Mouse (Mus musculus) urinary bladder, postnatal 4 days (tissue): ENCODE measurements around the gene Gm20388.
A peak's percentile ranks its signal among the peaks of the same experiment; 100 is the strongest.

Source experiments
- DNase-seq, 2 experiments: peaks; one replicate each; pipeline ENCODE4 v3.0.0; 2021 to 2022; ENCODE audit warnings: low spot score in 2 of 2

Gene Gm20388

DNA sequence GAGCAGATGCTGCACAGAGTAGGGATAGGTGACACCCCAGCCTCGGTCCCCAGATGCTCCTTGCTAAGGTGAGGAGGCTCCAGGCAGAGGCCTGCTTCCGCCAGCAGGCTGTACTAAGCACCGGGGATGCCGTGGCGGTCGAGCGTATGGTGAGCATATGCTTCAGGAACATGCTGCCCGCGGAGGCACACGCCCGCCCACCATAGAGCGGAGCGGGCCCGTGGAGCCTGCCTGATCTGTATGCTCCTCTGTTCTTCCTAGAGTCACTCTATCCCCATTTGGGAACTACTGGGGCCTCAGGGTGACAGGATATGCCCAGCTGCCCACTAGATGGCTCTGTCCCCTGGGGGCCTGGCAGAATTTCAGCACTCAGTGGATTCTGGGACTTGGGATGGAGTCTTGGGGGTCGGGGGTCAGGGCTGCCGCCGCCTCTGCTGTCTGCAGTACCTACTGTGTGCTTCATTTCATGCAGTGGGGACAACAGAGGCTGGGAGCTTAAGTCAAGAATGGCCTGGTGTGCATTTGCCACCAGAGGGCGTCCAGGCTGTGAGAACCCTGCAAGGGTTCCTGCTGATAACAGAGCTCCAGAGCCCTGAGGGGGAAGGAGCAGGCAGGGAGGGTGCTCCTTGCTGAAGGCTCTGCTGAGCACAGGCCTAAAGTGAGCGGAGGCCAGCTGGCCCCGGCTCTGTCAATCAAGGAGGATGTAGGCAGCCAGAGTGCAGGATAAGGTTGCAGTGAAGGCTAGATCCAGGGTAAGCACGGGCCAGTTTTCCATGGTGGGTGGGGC, 377.7 kb downstream of the Gm20388 start:
- DNase-seq = no peak

DNA sequence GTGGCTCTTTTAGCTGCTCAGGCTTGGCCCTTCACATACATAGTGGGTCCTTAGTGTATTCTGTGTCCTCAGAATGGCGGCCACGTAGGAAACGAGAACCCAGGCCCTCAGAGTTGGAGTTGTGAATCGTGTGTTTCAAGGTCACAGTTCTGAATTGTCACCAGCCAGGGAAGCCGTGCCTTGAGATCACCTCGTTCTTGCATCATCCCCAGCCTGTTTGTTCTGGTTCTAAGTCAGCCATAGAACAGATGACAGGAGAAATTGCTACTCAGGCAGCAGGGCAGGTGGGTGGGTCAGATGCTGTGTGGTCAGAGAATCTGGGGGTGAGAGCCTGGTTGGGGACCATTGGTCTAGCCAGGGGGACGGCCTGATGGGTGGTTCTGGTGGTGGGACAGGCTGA, 378.6 kb downstream of the Gm20388 start:
- DNase-seq = no peak

DNA sequence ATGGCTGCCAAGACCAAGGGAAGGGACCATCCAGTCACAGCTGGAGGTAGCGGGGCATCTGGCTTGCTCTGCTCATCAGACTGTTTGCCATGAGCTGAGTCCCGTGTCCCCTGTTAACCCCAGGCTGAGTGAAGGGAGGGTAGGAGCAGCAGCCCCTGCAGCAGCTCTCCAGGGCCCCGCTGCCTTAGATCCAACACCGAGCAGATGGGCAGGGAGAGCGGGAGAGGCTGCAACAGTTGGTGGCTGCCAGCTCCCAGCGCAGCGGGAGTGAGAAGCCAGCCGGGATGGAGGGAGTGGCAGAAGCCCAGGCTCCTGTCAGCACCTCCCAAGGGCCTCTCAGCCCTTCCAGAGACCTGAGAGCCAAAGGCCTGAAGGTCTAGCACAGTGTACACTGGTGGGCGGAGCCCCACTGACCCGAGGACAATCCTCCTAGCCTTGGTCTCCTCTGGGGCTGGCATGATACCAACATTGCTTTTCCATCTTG, 379.1 kb downstream of the Gm20388 start:
- DNase-seq = peak in 1 of 2 experiments; percentile 54

DNA sequence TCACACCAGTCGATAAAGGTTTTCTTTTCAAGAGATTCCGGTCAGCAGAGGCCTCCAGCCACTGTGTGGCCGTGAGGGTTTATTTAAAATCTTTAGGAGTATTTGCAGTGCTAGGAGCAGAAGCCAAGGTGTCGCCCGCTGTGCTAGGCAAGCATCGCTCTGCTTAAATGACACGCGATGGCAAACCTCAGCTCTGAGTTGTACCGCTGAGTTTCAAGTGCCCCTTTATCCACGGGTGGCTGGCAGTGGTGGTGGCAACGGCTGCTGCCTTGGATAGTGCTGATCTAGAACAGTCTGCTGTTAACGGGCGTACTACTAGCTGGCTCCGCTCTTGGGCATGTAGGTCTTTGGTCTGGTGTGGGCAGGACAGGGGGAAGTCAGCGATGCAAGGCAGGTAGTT, 380.0 kb downstream of the Gm20388 start:
- DNase-seq = no peak

- no peak for DNase-seq
Observed at GRCm38 (mm10) chr8:120291650-120292049, 381.0 kb downstream of the Gm20388 start.

DNA sequence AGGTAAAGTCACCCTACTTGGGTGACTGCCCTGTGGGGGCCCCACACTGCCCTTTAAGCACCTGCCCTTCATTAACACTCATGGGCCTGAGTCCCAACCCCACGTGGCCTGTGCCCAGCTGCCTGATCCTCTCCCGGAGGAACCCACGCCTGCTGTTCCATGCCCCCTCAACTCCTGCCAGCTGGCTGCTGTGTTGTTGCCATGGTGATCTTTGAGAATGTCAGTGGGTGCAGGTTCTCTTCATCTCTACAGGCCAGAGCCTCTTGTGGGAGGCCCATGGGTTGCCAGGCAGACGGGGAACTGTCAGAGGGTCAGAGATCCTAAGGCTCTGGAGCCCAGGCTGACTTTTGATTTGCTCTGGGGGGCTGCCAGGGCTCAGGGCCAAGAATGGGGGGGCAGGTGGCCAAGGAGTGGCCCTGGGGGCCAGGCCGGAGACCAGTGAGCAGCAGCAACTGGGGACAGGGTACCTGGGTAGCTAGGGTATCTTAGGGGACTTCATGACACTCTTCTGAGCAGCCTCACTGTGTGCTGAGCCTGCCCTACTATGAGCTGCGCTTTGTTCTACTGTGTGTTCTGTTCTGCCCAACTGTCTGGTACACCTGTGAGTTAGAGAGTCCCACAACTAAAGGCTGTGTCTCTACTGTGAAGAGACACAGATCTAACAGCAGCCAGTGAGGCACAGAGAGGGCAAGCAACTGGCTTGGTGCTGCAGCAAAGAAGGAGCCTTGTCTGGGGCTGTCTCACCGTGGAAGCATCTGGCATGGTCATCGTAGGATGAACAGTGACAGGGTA, 381.9 kb downstream of the Gm20388 start:
- DNase-seq = no peak

GRCm38 (mm10) chr8:120293421-120294357, 383.0 kb downstream of the Gm20388 start:
- DNase-seq = no peak

- no peak for DNase-seq
Observed at GRCm38 (mm10) chr8:120294982-120295870, 384.6 kb downstream of the Gm20388 start.

DNA sequence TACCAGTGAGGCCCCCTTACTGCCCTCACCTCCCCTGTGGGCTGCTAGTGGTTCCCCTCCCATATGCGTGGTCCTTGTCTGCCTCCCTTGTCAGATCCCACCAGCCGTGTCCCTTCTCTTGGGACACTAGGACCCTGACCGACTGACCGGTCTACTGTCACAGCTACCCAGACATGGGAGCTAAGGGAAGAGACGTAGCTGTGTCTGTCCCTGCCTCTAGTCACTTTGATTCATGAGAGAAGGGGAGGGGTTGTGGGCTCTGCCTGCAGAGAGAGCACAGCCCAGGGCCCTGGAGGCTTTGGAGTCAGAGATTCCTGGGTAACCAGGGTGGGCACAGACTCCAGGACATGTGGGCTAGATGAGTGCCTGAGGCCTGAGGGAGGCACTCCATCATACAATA, 386.4 kb downstream of the Gm20388 start:
- no peak for DNase-seq

- no peak for DNase-seq
Observed at GRCm38 (mm10) chr8:120298601-120299532, 388.2 kb downstream of the Gm20388 start.

- DNase-seq = peak; percentile 68 to 86
Observed at GRCm38 (mm10) chr8:120300601-120301141, 390.0 kb downstream of the Gm20388 start.

DNA sequence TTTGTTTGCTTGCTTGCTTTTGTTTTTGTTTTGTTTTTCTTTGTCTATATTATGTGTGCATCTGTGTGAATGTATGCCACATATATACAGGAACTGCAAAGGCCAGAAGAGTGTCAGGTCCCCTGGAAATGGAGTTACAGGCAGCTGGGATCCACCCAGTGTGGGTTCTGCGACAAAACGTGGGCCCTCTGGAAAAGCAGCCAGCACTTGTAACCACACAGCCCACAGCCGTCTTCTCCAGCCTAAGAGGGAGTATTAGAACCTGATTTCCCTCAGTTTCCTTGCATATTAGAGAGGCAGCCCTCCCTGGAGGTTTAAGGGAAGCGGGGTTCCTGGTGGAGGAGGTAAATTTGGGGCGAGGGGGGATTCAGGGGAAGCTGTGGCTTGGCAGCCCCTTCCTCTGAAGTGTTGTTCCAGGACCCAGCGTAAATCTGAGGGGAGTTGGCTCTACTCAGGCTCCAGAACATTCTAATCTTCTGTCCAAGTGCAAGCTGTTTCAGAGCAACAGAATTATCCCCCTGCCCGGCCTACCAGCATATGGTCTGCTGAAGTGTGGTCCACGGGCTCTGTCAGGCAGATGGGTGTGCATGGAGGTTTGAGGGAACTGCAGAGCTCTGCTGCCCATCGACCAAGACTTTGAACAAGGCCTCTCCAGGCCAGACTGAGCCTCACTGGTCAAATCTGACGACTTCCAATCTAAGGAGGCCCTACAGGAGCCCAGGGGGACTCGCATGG, 392.5 kb downstream of the Gm20388 start:
- no peak for DNase-seq

DNA sequence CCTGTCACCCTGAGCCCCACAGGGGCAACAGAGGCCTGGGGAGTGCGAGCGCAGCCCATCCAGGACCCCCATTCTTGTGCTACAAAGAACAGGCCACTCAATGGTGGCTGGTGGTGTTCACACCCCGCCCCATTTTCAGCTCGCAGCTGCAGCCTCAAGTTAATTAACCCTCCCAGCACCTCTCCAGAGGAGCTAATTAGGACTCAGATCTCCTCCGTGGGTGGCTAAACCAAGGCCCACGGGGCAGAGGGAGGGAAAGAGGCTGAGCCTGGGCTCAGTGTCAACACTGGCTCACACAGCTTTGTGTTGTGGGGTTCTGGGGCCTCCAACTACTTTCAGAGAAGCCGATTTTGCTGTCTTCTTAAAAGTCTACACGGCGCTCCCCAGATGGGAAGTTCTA, 393.5 kb downstream of the Gm20388 start:
- DNase-seq = no peak

DNA sequence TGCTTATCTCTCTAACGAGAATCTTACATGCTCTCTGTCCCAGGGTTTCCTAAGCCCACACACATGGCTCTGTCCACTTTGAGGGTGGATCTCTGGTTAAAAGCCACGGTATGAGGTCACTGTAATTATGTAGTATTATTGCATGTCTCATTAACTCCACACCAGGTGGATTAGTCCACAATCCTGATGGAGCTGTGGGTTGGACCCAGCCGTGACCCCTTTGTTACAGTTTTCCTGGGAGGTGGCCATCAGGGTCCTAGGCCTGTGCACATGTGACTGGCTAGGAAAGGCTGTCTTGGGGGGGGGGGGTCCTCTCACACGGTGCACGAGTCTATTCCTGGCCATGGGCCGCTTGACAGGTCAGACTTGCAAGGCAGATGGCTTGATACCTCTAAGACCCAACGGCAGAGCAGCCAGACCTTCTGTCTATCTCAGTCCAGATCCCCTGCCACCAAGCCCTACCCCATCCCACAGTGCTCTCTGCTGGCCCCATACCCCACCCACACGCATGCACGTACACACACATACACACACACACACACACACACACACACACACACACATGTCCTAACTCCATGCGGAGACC, 395.3 kb downstream of the Gm20388 start:
- no peak for DNase-seq

DNA sequence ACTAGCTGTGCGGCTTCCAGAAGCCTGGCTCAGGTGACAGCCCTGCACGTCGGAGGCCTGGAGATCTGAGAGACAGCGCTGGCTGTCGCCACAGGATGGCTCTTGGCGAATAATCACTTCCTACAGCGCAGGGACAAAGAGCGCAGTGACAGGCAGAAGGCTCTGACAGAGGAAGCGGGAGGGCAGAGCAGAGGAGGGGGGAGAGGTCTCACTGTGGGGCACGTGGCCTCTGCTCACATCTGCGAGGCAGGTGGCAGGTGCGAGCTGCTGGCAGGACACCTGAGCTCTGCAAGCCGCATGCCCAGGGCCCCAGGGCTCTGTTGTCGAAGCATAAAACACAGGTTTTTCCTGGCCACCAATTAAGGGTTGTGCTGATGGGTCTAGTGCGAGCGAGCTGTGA, 396.5 kb downstream of the Gm20388 start:
- DNase-seq = no peak

DNA sequence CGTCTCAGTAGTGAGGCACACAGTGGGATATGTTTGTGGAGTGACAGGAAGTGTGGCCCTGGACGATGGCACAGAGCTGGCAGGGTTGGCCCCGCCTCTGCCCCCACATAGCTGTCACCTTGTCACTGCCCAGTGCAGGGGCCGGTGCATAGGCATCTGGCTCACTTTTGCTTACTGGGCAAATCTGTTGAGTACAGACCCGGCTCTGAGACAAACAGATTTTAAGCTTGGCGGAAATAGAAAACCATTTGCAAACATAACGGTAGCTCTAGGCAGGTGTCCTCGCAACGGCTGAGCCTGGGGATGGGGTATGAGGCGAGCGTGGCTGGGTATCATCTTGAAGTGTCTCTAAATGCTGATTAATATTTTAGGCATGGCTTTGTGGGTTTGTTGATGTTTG, 396.9 kb downstream of the Gm20388 start:
- no peak for DNase-seq

DNA sequence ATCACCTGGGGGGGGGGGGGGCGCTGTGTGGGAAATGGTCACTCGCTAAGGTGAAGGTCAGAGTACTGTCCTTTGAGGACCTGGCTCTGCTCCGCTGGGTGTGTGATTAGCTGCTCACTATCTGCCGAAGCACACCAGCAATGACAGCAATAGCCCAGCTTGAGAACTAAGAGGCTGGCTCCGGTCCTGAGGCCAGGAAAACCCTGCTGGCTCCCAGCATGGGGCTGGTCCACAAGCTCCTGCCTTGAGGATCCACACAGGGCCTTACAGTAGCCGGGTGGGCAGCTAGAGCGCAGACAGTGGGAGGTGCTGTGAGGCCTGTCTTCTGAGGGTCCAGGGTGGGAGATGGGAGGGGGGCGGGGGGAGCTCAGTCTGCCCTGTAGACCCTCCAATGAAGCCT, 397.5 kb downstream of the Gm20388 start:
- no peak for DNase-seq

- DNase-seq = no peak
Observed at GRCm38 (mm10) chr8:120308553-120308952, 397.9 kb downstream of the Gm20388 start.
